24 mouse cellular contexts compared by ENCODE assay signal in the genomic region with DNA sequence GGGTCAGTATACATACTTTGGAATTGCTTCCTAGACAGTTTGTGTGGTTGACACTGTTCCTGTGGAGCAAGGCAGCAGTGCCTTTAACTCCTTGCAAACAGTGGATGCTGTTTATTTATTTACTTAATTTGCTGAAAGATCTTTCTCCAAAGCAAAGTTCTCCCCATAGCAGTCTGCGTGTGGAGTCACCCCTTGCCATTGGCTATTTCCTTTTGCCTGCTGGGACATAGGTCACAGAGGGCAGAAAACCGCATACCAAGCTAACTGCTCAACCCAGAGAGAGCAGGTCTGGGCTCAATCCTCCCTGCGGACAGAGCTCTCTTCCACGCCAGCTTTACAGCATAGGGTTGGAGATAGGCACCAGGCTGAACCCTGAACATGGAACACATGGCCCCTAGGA. TPM values are rescaled to one million over a fixed set of nuclear protein-coding genes. Genes with fewer than 3 reads are reported as not detected.
DNase-seq lines count a peak whose midpoint lies in the region; ATAC-seq and TF ChIP-seq lines count a peak whose summit lies in the region.
"Had no signal": no experiment of that assay in that cellular context is flagged by ENCODE, and none has a peak within 500 bp of the region (broad histone marks: within the 10 kb centered on the region; RNA-seq: fewer than 3 reads in every experiment).

No protein-coding gene starts in this region.

- no peak for ATAC-seq in forebrain, postnatal 0 days
- ATAC-seq in midbrain, embryonic 14.5 days (ENCODE audit: low FRiP score, low TSS enrichment) = no peak
- no peak for ATAC-seq in midbrain, embryonic 16.5 days
- ATAC-seq: CD4-positive, CD25-positive, alpha-beta regulatory T cell, adult 4 months; forebrain, embryonic 13.5 days had no signal

- no peak overlapping the region for H3K4me3 ChIP-seq in forebrain, embryonic 10.5 days
- H3K4me3 ChIP-seq in forebrain, postnatal 0 days (ENCODE audit: low read depth, low read length) = no peak overlapping the region
- H3K4me3 ChIP-seq in midbrain, embryonic 14.5 days (replicated peaks; ENCODE audit: low read depth, low read length) = no peak overlapping the region
- H3K4me3 ChIP-seq in midbrain, embryonic 16.5 days (ENCODE audit: low read depth, low read length) = no peak overlapping the region
- H3K4me3 ChIP-seq: embryonic facial prominence, embryonic 13.5 days; forebrain, embryonic 13.5 days; heart, embryonic 10.5 days; hindbrain, embryonic 13.5 days had no signal

- no peak overlapping the region for H3K9ac ChIP-seq in forebrain, postnatal 0 days
- no peak overlapping the region for H3K9ac ChIP-seq in midbrain, embryonic 14.5 days (replicated peaks; ENCODE audit: low read length)
- H3K9ac ChIP-seq in midbrain, embryonic 16.5 days (ENCODE audit: low read depth, low read length) = no peak overlapping the region
- H3K9ac ChIP-seq: embryonic facial prominence, embryonic 13.5 days; forebrain, embryonic 13.5 days; hindbrain, embryonic 13.5 days had no signal

- no peak for DNase-seq in forebrain, embryonic 10.5 days (ENCODE audit: extremely low spot score, low spot score)
- no peak for DNase-seq in forebrain, postnatal 0 days
- DNase-seq in midbrain, embryonic 14.5 days = peak; percentile 9
- DNase-seq in embryo, embryonic 9.5 days (ENCODE audit: extremely low spot score) = peak; percentile 54
- DNase-seq in yolk sac, embryonic 10.5 days (ENCODE audit: low spot score) = peak; percentile 32
- no peak for DNase-seq in retina, postnatal 1 day
- no peak for DNase-seq in frontal cortex, postnatal 36 days (ENCODE audit: low spot score in 2 of 2)
- DNase-seq: adrenal gland, adult 8-10 months; adrenal gland, postnatal 36 days; B cell, adult 2 months; cerebellum, adult 11 months; cerebellum, adult 9-10 months; cerebellum, postnatal 25 days; gastrocnemius, postnatal 10 days; heart, adult 18-20 months; heart, postnatal 10 days; heart, postnatal 4 days had no signal

- no peak overlapping the region for H3K4me2 ChIP-seq in forebrain, postnatal 0 days (ENCODE audit: low read depth)
- H3K4me2 ChIP-seq in midbrain, embryonic 14.5 days (ENCODE audit: low read length) = no peak overlapping the region
- no peak overlapping the region for H3K4me2 ChIP-seq in midbrain, embryonic 16.5 days (ENCODE audit: low read length)
- H3K4me2 ChIP-seq: embryonic facial prominence, embryonic 13.5 days; forebrain, embryonic 13.5 days; hindbrain, embryonic 13.5 days had no signal

- peaks cover 44% of the 10 kb centered on the region for H3K27me3 ChIP-seq in forebrain, embryonic 10.5 days (ENCODE audit: poor library complexity, severe bottlenecking)
- H3K27me3 ChIP-seq in forebrain, postnatal 0 days (ENCODE audit: insufficient read depth, low read length) = no peaks in the 10 kb centered on the region
- H3K27me3 ChIP-seq in midbrain, embryonic 14.5 days (ENCODE audit: control insufficient read depth, insufficient read depth, low read length) = no peaks in the 10 kb centered on the region
- H3K27me3 ChIP-seq in midbrain, embryonic 16.5 days (ENCODE audit: control insufficient read depth, insufficient read depth, low read depth, low read length) = no peaks in the 10 kb centered on the region
- H3K27me3 ChIP-seq: embryonic facial prominence, embryonic 13.5 days; forebrain, embryonic 13.5 days had no signal

- no peak for TF ChIP-seq CTCF in forebrain, postnatal 0 days (IDR thresholded peaks at IDR 0.05; ENCODE audit: low read depth)

- H3K36me3 ChIP-seq in forebrain, embryonic 10.5 days (replicated peaks) = no peaks in the 10 kb centered on the region
- H3K36me3 ChIP-seq in forebrain, postnatal 0 days (ENCODE audit: insufficient read depth) = no peaks in the 10 kb centered on the region
- H3K36me3 ChIP-seq in midbrain, embryonic 14.5 days (ENCODE audit: control insufficient read depth, insufficient read depth, low read length) = no peaks in the 10 kb centered on the region
- H3K36me3 ChIP-seq in midbrain, embryonic 16.5 days (ENCODE audit: control insufficient read depth, insufficient read depth, low read length) = no peaks in the 10 kb centered on the region
- H3K36me3 ChIP-seq: embryonic facial prominence, embryonic 13.5 days; G1E; heart, embryonic 10.5 days; hindbrain, embryonic 13.5 days had no signal

- peak overlapping the region; percentile 3; the same call in 1 of the 2 replicates for H3K27ac ChIP-seq in forebrain, embryonic 10.5 days
- H3K27ac ChIP-seq in forebrain, postnatal 0 days (ENCODE audit: low read depth, low read length) = no peak overlapping the region
- H3K27ac ChIP-seq in midbrain, embryonic 14.5 days (replicated peaks; ENCODE audit: low read depth, low read length) = no peak overlapping the region
- H3K27ac ChIP-seq in midbrain, embryonic 16.5 days (ENCODE audit: low read length) = no peak overlapping the region
- H3K27ac ChIP-seq: embryonic facial prominence, embryonic 13.5 days; forebrain, embryonic 13.5 days; heart, embryonic 10.5 days; hindbrain, embryonic 13.5 days had no signal

- WGBS in forebrain, embryonic 10.5 days = 30% methylated on average over 4 of the region's 4 CpGs
- 54% methylated on average over 4 of the region's 4 CpGs for WGBS in forebrain, postnatal 0 days
- WGBS in midbrain, embryonic 14.5 days = 28% methylated on average over 4 of the region's 4 CpGs
- WGBS in midbrain, embryonic 16.5 days = 37% methylated on average over 4 of the region's 4 CpGs

- H3K9me3 ChIP-seq in forebrain, embryonic 10.5 days = no peaks in the 10 kb centered on the region
- H3K9me3 ChIP-seq in forebrain, postnatal 0 days (ENCODE audit: low read length) = no peaks in the 10 kb centered on the region
- H3K9me3 ChIP-seq in midbrain, embryonic 14.5 days (ENCODE audit: control insufficient read depth, low read length) = no peaks in the 10 kb centered on the region
- no peaks in the 10 kb centered on the region for H3K9me3 ChIP-seq in midbrain, embryonic 16.5 days (replicated peaks; ENCODE audit: control insufficient read depth, low read length, poor library complexity, severe bottlenecking)
- H3K9me3 ChIP-seq: embryonic facial prominence, embryonic 13.5 days; forebrain, embryonic 13.5 days; heart, embryonic 10.5 days; hindbrain, embryonic 13.5 days had no signal

- H3K4me1 ChIP-seq in forebrain, embryonic 10.5 days = peaks cover 45% of the 10 kb centered on the region
- H3K4me1 ChIP-seq in forebrain, postnatal 0 days (ENCODE audit: insufficient read depth) = no peaks in the 10 kb centered on the region
- H3K4me1 ChIP-seq in midbrain, embryonic 14.5 days (ENCODE audit: control insufficient read depth, insufficient read depth, low read length) = no peaks in the 10 kb centered on the region
- H3K4me1 ChIP-seq in midbrain, embryonic 16.5 days (ENCODE audit: control insufficient read depth, insufficient read depth, low read length) = peaks cover 4% of the 10 kb centered on the region
- H3K4me1 ChIP-seq: embryonic facial prominence, embryonic 13.5 days had no signal

RNA-seq across cellular contexts. Expression of a gene that starts 34.8 kb away (rescaled TPM):
- 0.31 and 0.32 TPM in 2 replicates for polyA plus RNA-seq in forebrain, embryonic 10.5 days (2016; fragmentation: Nextera tagmentation; extraction: Ambion mirVana)
- total RNA-seq in forebrain, postnatal 0 days (2014; rRNA removed) = 14.1 and 18.5 TPM in 2 replicates
- 1.5 and 2.2 TPM in 2 replicates for polyA plus RNA-seq in forebrain, postnatal 0 days (2015; fragmentation: Nextera tagmentation; extraction: Ambion mirVana)
- 3.0 and 3.6 TPM in 2 replicates for polyA plus RNA-seq in midbrain, embryonic 14.5 days (2014; fragmentation: Nextera tagmentation; extraction: Ambion mirVana)
- 2.1 and 2.9 TPM in 2 replicates for polyA plus RNA-seq in midbrain, embryonic 16.5 days (2015; fragmentation: Nextera tagmentation; extraction: Ambion mirVana)
- total RNA-seq: G1E had no signal
- polyA plus RNA-seq: CD4-positive, CD25-positive, alpha-beta regulatory T cell, adult 4 months; G1E had no signal

Comparison
In these comparisons a context has a peak if more than half of its experiments do, and no peak if none do; other contexts are left out.
1. DNase-seq: peak in midbrain, embryonic 14.5 days (single experiment), embryo, embryonic 9.5 days (single experiment) and yolk sac, embryonic 10.5 days (single experiment); none in forebrain, embryonic 10.5 days (single experiment), forebrain, postnatal 0 days (single experiment), retina, postnatal 1 day (single experiment) and frontal cortex, postnatal 36 days (0 of 2).